Mouse (Mus musculus) midbrain, embryonic 12.5 days (tissue): ENCODE measurements at regions not wholly inside any gene's neighbourhood (a gene's known extent, or its start where the extent isn't known, plus 50 kb on each side); places are given as distances from the start of the nearest gene placed in this dataset.

Source experiments
- ATAC-seq: fragments of 200-750 bp; cut with Nextera tagmentation; 2 replicates; pipeline ENCODE4 v1.8.0; 2017; ENCODE audit warnings: low read depth, moderate TSS enrichment, moderate library complexity; ENCODE audit not compliant: low FRiP score
- H3K27ac ChIP-seq: fragments of 300-500 bp; sonication (generic); replicated peaks from 2 replicates; pipeline ENCODE4 v1.5.1; 2016; ENCODE audit warnings: mild to moderate bottlenecking
- H3K27me3 ChIP-seq: fragments of 300-500 bp; sonication (generic); 2 replicates; pipeline ENCODE4 v1.6.1; 2016; ENCODE audit warnings: mild to moderate bottlenecking
- H3K36me3 ChIP-seq: fragments of 300-500 bp; sonication (generic); 2 replicates; pipeline ENCODE4 v1.6.1; 2016
- H3K4me1 ChIP-seq: fragments of 300-500 bp; sonication (generic); 2 replicates; pipeline ENCODE4 v1.6.1; 2016
- H3K4me2 ChIP-seq: fragments of 300-500 bp; sonication (generic); replicated peaks from 2 replicates; pipeline ENCODE4 v1.6.1; 2016; ENCODE audit warnings: mild to moderate bottlenecking, moderate library complexity
- H3K4me3 ChIP-seq: fragments of 300-500 bp; sonication (generic); 2 replicates; pipeline ENCODE4 v1.5.1; 2016; ENCODE audit warnings: mild to moderate bottlenecking
- H3K9ac ChIP-seq: fragments of 300-500 bp; sonication (generic); replicated peaks from 2 replicates; pipeline ENCODE4 v1.6.1; 2016; ENCODE audit warnings: mild to moderate bottlenecking, moderate library complexity
- H3K9me3 ChIP-seq: fragments of 300-500 bp; sonication (generic); 2 replicates; pipeline ENCODE4 v1.6.1; 2016; ENCODE audit warnings: mild to moderate bottlenecking
- WGBS: fragments of 180-500 bp; shearing (Covaris S2); methylation state at CpG from one replicate; pipeline ENCODE4 v1.1.7; 2016; 5-methylcytosine and 5-hydroxymethylcytosine counted together

GRCm38 (mm10) chr11:19595107-19595506 is 329.1 kb upstream of the Spred2 start:
- Histone ChIP-seq H3K9me3 (no peaks in the 10 kb centered on the region), H3K27ac (no peak overlapping the region), H3K4me2 (no peak overlapping the region), H3K36me3 (no peaks in the 10 kb centered on the region), H3K9ac (no peak overlapping the region), H3K4me3 (no peak overlapping the region), H3K4me1 (no peaks in the 10 kb centered on the region), H3K27me3 (no peaks in the 10 kb centered on the region)
- ATAC-seq = peak; percentile 60
- WGBS = 83% methylated on average over 4 of the region's 4 CpGs

- Histone ChIP-seq H3K27me3 (no peaks in the 10 kb centered on the region), H3K27ac (no peak overlapping the region), H3K36me3 (no peaks in the 10 kb centered on the region), H3K4me1 (no peaks in the 10 kb centered on the region), H3K9me3 (no peaks in the 10 kb centered on the region), H3K4me2 (no peak overlapping the region), H3K4me3 (no peak overlapping the region), H3K9ac (no peak overlapping the region)
- ATAC-seq = no peak
Observed at GRCm38 (mm10) chr11:19596336-19596735, 327.8 kb upstream of the Spred2 start.

GRCm38 (mm10) chr11:19599433-19599832 is 324.7 kb upstream of the Spred2 start:
- Histone ChIP-seq H3K36me3 (no peaks in the 10 kb centered on the region), H3K4me1 (no peaks in the 10 kb centered on the region), H3K4me2 (no peak overlapping the region), H3K9me3 (no peaks in the 10 kb centered on the region), H3K27ac (no peak overlapping the region), H3K27me3 (no peaks in the 10 kb centered on the region), H3K4me3 (no peak overlapping the region), H3K9ac (no peak overlapping the region)
- 89% methylated on average over 9 of the region's 9 CpGs for WGBS
- ATAC-seq = no peak

GRCm38 (mm10) chr11:19601216-19601938 is 322.8 kb upstream of the Spred2 start:
- 85% methylated on average over 15 of the region's 15 CpGs for WGBS
- H3K4me1 ChIP-seq = no peaks in the 10 kb centered on the region
- no peaks in the 10 kb centered on the region for H3K36me3 ChIP-seq
- no peaks in the 10 kb centered on the region for H3K27me3 ChIP-seq
- no peak overlapping the region for H3K4me2 ChIP-seq
- no peaks in the 10 kb centered on the region for H3K9me3 ChIP-seq
- no peak overlapping the region for H3K4me3 ChIP-seq
- ATAC-seq = no peak
- H3K9ac ChIP-seq = no peak overlapping the region
- H3K27ac ChIP-seq = no peak overlapping the region

GRCm38 (mm10) chr11:19602496-19602895 is 321.7 kb upstream of the Spred2 start:
- ATAC-seq = no peak
- H3K27ac ChIP-seq = no peak overlapping the region
- H3K27me3 ChIP-seq = no peaks in the 10 kb centered on the region
- H3K4me3 ChIP-seq = no peak overlapping the region
- no peaks in the 10 kb centered on the region for H3K9me3 ChIP-seq
- H3K9ac ChIP-seq = no peak overlapping the region
- H3K4me2 ChIP-seq = no peak overlapping the region
- no peaks in the 10 kb centered on the region for H3K36me3 ChIP-seq
- 97% methylated on average over 5 of the region's 5 CpGs for WGBS
- no peaks in the 10 kb centered on the region for H3K4me1 ChIP-seq

GRCm38 (mm10) chr11:19605602-19606001 is 318.6 kb upstream of the Spred2 start:
- H3K4me3 ChIP-seq = no peak overlapping the region
- no peak overlapping the region for H3K9ac ChIP-seq
- ATAC-seq = no peak
- no peak overlapping the region for H3K27ac ChIP-seq
- no peak overlapping the region for H3K4me2 ChIP-seq
- 80% methylated on average over 4 of the region's 4 CpGs for WGBS
- H3K27me3 ChIP-seq = no peaks in the 10 kb centered on the region; the same call in 1 of the 2 replicates
- H3K4me1 ChIP-seq = no peaks in the 10 kb centered on the region
- H3K9me3 ChIP-seq = no peaks in the 10 kb centered on the region
- H3K36me3 ChIP-seq = no peaks in the 10 kb centered on the region

- Histone ChIP-seq H3K4me3 (no peak overlapping the region), H3K27me3 (no peaks in the 10 kb centered on the region; the same call in 1 of the 2 replicates), H3K4me1 (no peaks in the 10 kb centered on the region), H3K4me2 (no peak overlapping the region), H3K27ac (no peak overlapping the region), H3K36me3 (no peaks in the 10 kb centered on the region), H3K9me3 (no peaks in the 10 kb centered on the region), H3K9ac (no peak overlapping the region)
- WGBS = 96% methylated on average over 8 of the region's 8 CpGs
- no peak for ATAC-seq
Observed at GRCm38 (mm10) chr11:19606943-19607342, 317.2 kb upstream of the Spred2 start.

- H3K27me3 ChIP-seq = no peaks in the 10 kb centered on the region; the same call in 1 of the 2 replicates
- no peak overlapping the region for H3K4me3 ChIP-seq
- H3K9ac ChIP-seq = no peak overlapping the region
- ATAC-seq = no peak
- no peaks in the 10 kb centered on the region for H3K36me3 ChIP-seq
- no peaks in the 10 kb centered on the region for H3K9me3 ChIP-seq
- no peaks in the 10 kb centered on the region for H3K4me1 ChIP-seq
- H3K4me2 ChIP-seq = no peak overlapping the region
- H3K27ac ChIP-seq = no peak overlapping the region
Observed at GRCm38 (mm10) chr11:19607941-19608340, 316.2 kb upstream of the Spred2 start.

- ATAC-seq = no peak
- Histone ChIP-seq H3K36me3 (no peaks in the 10 kb centered on the region), H3K9ac (no peak overlapping the region), H3K9me3 (no peaks in the 10 kb centered on the region), H3K4me1 (no peaks in the 10 kb centered on the region), H3K4me2 (no peak overlapping the region), H3K27me3 (no peaks in the 10 kb centered on the region; the same call in 1 of the 2 replicates), H3K27ac (no peak overlapping the region), H3K4me3 (no peak overlapping the region)
- 95% methylated on average over 4 of the region's 4 CpGs for WGBS
Observed at GRCm38 (mm10) chr11:19608523-19608922, 315.7 kb upstream of the Spred2 start.

- Histone ChIP-seq H3K4me1 (no peaks in the 10 kb centered on the region), H3K9ac (no peak overlapping the region), H3K4me3 (no peak overlapping the region), H3K4me2 (no peak overlapping the region), H3K9me3 (no peaks in the 10 kb centered on the region), H3K36me3 (no peaks in the 10 kb centered on the region), H3K27me3 (no peaks in the 10 kb centered on the region; the same call in 1 of the 2 replicates), H3K27ac (no peak overlapping the region)
- ATAC-seq = no peak
- 85% methylated on average over 6 of the region's 6 CpGs for WGBS
Observed at GRCm38 (mm10) chr11:19610559-19610958, 313.6 kb upstream of the Spred2 start.

- Histone ChIP-seq H3K4me3 (no peak overlapping the region), H3K27me3 (no peaks in the 10 kb centered on the region; the same call in 1 of the 2 replicates), H3K9ac (no peak overlapping the region), H3K9me3 (no peaks in the 10 kb centered on the region), H3K27ac (no peak overlapping the region), H3K4me1 (no peaks in the 10 kb centered on the region), H3K36me3 (no peaks in the 10 kb centered on the region), H3K4me2 (no peak overlapping the region)
- WGBS = 91% methylated on average over 4 of the region's 4 CpGs
- ATAC-seq = no peak
Observed at GRCm38 (mm10) chr11:19611217-19611616, 313.0 kb upstream of the Spred2 start.

- WGBS = 63% methylated on average over 4 of the region's 4 CpGs
- Histone ChIP-seq H3K27ac (no peak overlapping the region), H3K36me3 (no peaks in the 10 kb centered on the region), H3K27me3 (no peaks in the 10 kb centered on the region), H3K4me2 (no peak overlapping the region), H3K9ac (no peak overlapping the region), H3K4me1 (0 out of 2 replicates have a peak, but pooled peaks cover 2% of the 10 kb centered on the region), H3K4me3 (no peak overlapping the region), H3K9me3 (no peaks in the 10 kb centered on the region)
- no peak for ATAC-seq
Observed at GRCm38 (mm10) chr11:19616520-19616919, 307.7 kb upstream of the Spred2 start.

GRCm38 (mm10) chr11:19619494-19619893 is 304.7 kb upstream of the Spred2 start:
- Histone ChIP-seq H3K9me3 (peaks cover 6% of the 10 kb centered on the region; the same call in 1 of the 2 replicates), H3K4me2 (no peak overlapping the region), H3K4me1 (0 out of 2 replicates have a peak, but pooled peaks cover 2% of the 10 kb centered on the region), H3K9ac (no peak overlapping the region), H3K4me3 (no peak overlapping the region), H3K36me3 (no peaks in the 10 kb centered on the region), H3K27me3 (no peaks in the 10 kb centered on the region), H3K27ac (no peak overlapping the region)
- ATAC-seq = no peak
- 76% methylated on average over 13 of the region's 13 CpGs for WGBS
